Mouse (Mus musculus): ENCODE data around the gene Large2.
"Not testable (repeated sequence)": the region's sequence is repeated elsewhere in the genome, so short reads cannot be mapped to it uniquely, and the experiment has no call there.

DNA sequence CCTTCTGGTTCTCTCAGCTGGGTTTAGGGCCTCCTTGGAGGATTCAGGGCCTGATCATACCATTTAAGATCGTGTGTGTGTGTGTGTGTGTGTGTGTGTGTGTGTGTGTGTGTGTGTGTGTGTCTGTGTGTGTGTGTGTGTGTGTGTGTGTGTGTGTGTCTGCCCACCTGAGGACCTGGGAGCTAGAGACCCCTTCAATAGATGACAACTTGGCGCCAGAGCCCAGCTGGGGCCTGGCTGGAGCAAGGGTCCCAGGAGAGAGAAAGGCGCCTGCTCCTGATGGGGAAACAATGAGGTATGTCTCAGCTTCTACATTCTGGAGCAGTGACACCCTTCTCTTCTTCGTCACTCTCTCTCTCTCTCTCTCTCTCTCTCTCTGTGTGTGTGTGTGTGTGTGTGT lies 25.2 kb upstream of the Large2 start:
- not testable (repeated sequence) for TF ChIP-seq CTCF (IDR thresholded peaks at IDR 0.05; ENCODE audit: extremely low read depth, insufficient read depth, insufficient read length, insufficient replicate concordance); POLR2A (IDR thresholded peaks at IDR 0.05; ENCODE audit: low read depth, low read length)
